Mouse (Mus musculus): ENCODE results near the gene Hspg2. TPM values are rescaled to one million over a fixed set of nuclear protein-coding genes. Genes with fewer than 3 reads are reported as not detected.

Hspg2 gene
- total RNA-seq, 1 experiment = 226 TPM

GRCm38 (mm10) chr4:137461217-137461616, 7.4 kb upstream of the Hspg2 start:
- H3K27ac ChIP-seq (ENCODE audit: insufficient read depth, low read depth, low read length, poor library complexity, severe bottlenecking) = peak overlapping the region; percentile 81
- no peak for DNase-seq (ENCODE audit: low read depth, low spot score)
- peaks cover 12 to 35% of the 10 kb centered on the region in 2 experiments for H3K4me1 ChIP-seq (ENCODE audit: control insufficient read depth in 2 of 2, insufficient read depth in 2 of 2, low read length in 2 of 2, poor library complexity in 1 of 2)
- in situ Hi-C loops (cut with MboI; ENCODE audit: low sequenced_read_pairs in 2 of 2, unreplicated experiment in 2 of 2) = no loop called here
- H3K9ac ChIP-seq (ENCODE audit: insufficient read depth, low read depth, low read length, poor library complexity, severe bottlenecking) = peak overlapping the region; percentile 13; the same call in 1 of the 2 replicates
- H3K4me3 ChIP-seq (ENCODE audit: insufficient read depth in 1 of 2, low read depth in 1 of 2, low read length in 2 of 2, poor library complexity in 1 of 2, severe bottlenecking in 1 of 2) = no peak overlapping the region
- H3K9me3 ChIP-seq (ENCODE audit: control insufficient read depth, insufficient read depth, low read depth, low read length) = no peaks in the 10 kb centered on the region
- H3K36me3 ChIP-seq (ENCODE audit: control insufficient read depth, insufficient read depth, low read length, poor library complexity, severe bottlenecking) = no peaks in the 10 kb centered on the region
- TF ChIP-seq CHD2 (IDR thresholded peaks at IDR 0.05; ENCODE audit: low read depth, low read length) (no peak), MAFK (IDR thresholded peaks at IDR 0.05; ENCODE audit: insufficient read depth, low read depth, low read length) (no peak), ZNF384 (IDR thresholded peaks at IDR 0.05; ENCODE audit: low read depth, low read length) (no peak), ZC3H11A (IDR thresholded peaks at IDR 0.05; ENCODE audit: borderline replicate concordance, low read depth, low read length) (no peak), HCFC1 (IDR thresholded peaks at IDR 0.05; ENCODE audit: borderline replicate concordance, insufficient read depth, low read length) (no peak)

GRCm38 (mm10) chr4:137461981-137462690, 6.4 kb upstream of the Hspg2 start:
- in situ Hi-C loops (cut with MboI; ENCODE audit: low sequenced_read_pairs in 2 of 2, unreplicated experiment in 2 of 2) = no loop called here
- H3K4me1 ChIP-seq (ENCODE audit: control insufficient read depth in 2 of 2, insufficient read depth in 2 of 2, low read length in 2 of 2, poor library complexity in 1 of 2) = peaks cover 12 to 35% of the 10 kb centered on the region in 2 experiments

GRCm38 (mm10) chr4:137465125-137465787, 3.3 kb upstream of the Hspg2 start:
- Histone ChIP-seq H3K4me1 (ENCODE audit: control insufficient read depth in 2 of 2, insufficient read depth in 2 of 2, low read length in 2 of 2, poor library complexity in 1 of 2) (peaks cover 12 to 35% of the 10 kb centered on the region in 2 experiments), H3K4me3 (ENCODE audit: insufficient read depth in 1 of 2, low read depth in 1 of 2, low read length in 2 of 2, poor library complexity in 1 of 2, severe bottlenecking in 1 of 2) (no peak overlapping the region), H3K36me3 (ENCODE audit: control insufficient read depth, insufficient read depth, low read length, poor library complexity, severe bottlenecking) (no peaks in the 10 kb centered on the region), H3K9me3 (ENCODE audit: control insufficient read depth, insufficient read depth, low read depth, low read length) (no peaks in the 10 kb centered on the region), H3K27ac (ENCODE audit: insufficient read depth, low read depth, low read length, poor library complexity, severe bottlenecking) (no peak overlapping the region), H3K9ac (ENCODE audit: insufficient read depth, low read depth, low read length, poor library complexity, severe bottlenecking) (no peak overlapping the region; the same call in 1 of the 2 replicates)
- no peak for DNase-seq (ENCODE audit: low read depth, low spot score)
- TF ChIP-seq HCFC1 (IDR thresholded peaks at IDR 0.05; ENCODE audit: borderline replicate concordance, insufficient read depth, low read length) = no peak
- no peak for TF ChIP-seq ZNF384 (IDR thresholded peaks at IDR 0.05; ENCODE audit: low read depth, low read length)
- no peak for TF ChIP-seq MAFK (IDR thresholded peaks at IDR 0.05; ENCODE audit: insufficient read depth, low read depth, low read length)
- TF ChIP-seq CHD2 (IDR thresholded peaks at IDR 0.05; ENCODE audit: low read depth, low read length) = no peak
- TF ChIP-seq ZC3H11A (IDR thresholded peaks at IDR 0.05; ENCODE audit: borderline replicate concordance, low read depth, low read length) = no peak
- in situ Hi-C loops (cut with MboI; ENCODE audit: low sequenced_read_pairs in 2 of 2, unreplicated experiment in 2 of 2) = no loop called here

More at GRCm38 (mm10) chr4:137461981-137462690, 6.4 kb upstream of the Hspg2 start:
- Histone ChIP-seq H3K4me3 (ENCODE audit: insufficient read depth in 1 of 2, low read depth in 1 of 2, low read length in 2 of 2, poor library complexity in 1 of 2, severe bottlenecking in 1 of 2) (no peak overlapping the region), H3K36me3 (ENCODE audit: control insufficient read depth, insufficient read depth, low read length, poor library complexity, severe bottlenecking) (no peaks in the 10 kb centered on the region), H3K9me3 (ENCODE audit: control insufficient read depth, insufficient read depth, low read depth, low read length) (no peaks in the 10 kb centered on the region), H3K27ac (ENCODE audit: insufficient read depth, low read depth, low read length, poor library complexity, severe bottlenecking) (no peak overlapping the region), H3K9ac (ENCODE audit: insufficient read depth, low read depth, low read length, poor library complexity, severe bottlenecking) (no peak overlapping the region)
- DNase-seq (ENCODE audit: low read depth, low spot score) = no peak
- TF ChIP-seq MAFK (IDR thresholded peaks at IDR 0.05; ENCODE audit: insufficient read depth, low read depth, low read length) (no peak), ZC3H11A (IDR thresholded peaks at IDR 0.05; ENCODE audit: borderline replicate concordance, low read depth, low read length) (no peak), CHD2 (IDR thresholded peaks at IDR 0.05; ENCODE audit: low read depth, low read length) (no peak), ZNF384 (IDR thresholded peaks at IDR 0.05; ENCODE audit: low read depth, low read length) (no peak), HCFC1 (IDR thresholded peaks at IDR 0.05; ENCODE audit: borderline replicate concordance, insufficient read depth, low read length) (no peak)

- no peak overlapping the region for H3K4me3 ChIP-seq (ENCODE audit: insufficient read depth in 1 of 2, low read depth in 1 of 2, low read length in 2 of 2, poor library complexity in 1 of 2, severe bottlenecking in 1 of 2)
- H3K9me3 ChIP-seq (ENCODE audit: control insufficient read depth, insufficient read depth, low read depth, low read length) = no peaks in the 10 kb centered on the region
- no peaks in the 10 kb centered on the region for H3K36me3 ChIP-seq (ENCODE audit: control insufficient read depth, insufficient read depth, low read length, poor library complexity, severe bottlenecking)
- no peak overlapping the region for H3K9ac ChIP-seq (ENCODE audit: insufficient read depth, low read depth, low read length, poor library complexity, severe bottlenecking)
- H3K4me1 ChIP-seq (ENCODE audit: control insufficient read depth in 2 of 2, insufficient read depth in 2 of 2, low read length in 2 of 2, poor library complexity in 1 of 2) = peaks cover 4 to 28% of the 10 kb centered on the region in 2 experiments
- H3K27ac ChIP-seq (ENCODE audit: insufficient read depth, low read depth, low read length, poor library complexity, severe bottlenecking) = no peak overlapping the region
- in situ Hi-C loops (cut with MboI; ENCODE audit: low sequenced_read_pairs in 2 of 2, unreplicated experiment in 2 of 2) = no loop called here
- DNase-seq (ENCODE audit: low read depth, low spot score) = no peak
- TF ChIP-seq MAFK (IDR thresholded peaks at IDR 0.05; ENCODE audit: insufficient read depth, low read depth, low read length) (no peak), ZC3H11A (IDR thresholded peaks at IDR 0.05; ENCODE audit: borderline replicate concordance, low read depth, low read length) (no peak), ZNF384 (IDR thresholded peaks at IDR 0.05; ENCODE audit: low read depth, low read length) (no peak), HCFC1 (IDR thresholded peaks at IDR 0.05; ENCODE audit: borderline replicate concordance, insufficient read depth, low read length) (no peak), CHD2 (IDR thresholded peaks at IDR 0.05; ENCODE audit: low read depth, low read length) (no peak)
These were observed 1.6 kb upstream of the Hspg2 start for GRCm38 (mm10) chr4:137466991-137467390.

All from ES-E14 (cell line).